Mouse (Mus musculus) forebrain, postnatal 0 days (tissue): ENCODE results near the gene Optc. TPM values are rescaled to one million over a fixed set of nuclear protein-coding genes. Genes with fewer than 3 reads are reported as not detected.

Experiments
- ATAC-seq: fragments of 200-750 bp; cut with Nextera tagmentation; 2 replicates; pipeline ENCODE4 v1.8.0; 2017; ENCODE audit warnings: mild to moderate bottlenecking, moderate library complexity
- DNase-seq: peaks from one replicate; pipeline ENCODE4 v3.0.0-alpha.2; 2015
- H3K27ac ChIP-seq: fragments of 300-500 bp; sonication (generic); 2 replicates; pipeline ENCODE4 v1.5.1; 2014; ENCODE audit warnings: low read depth, mild to moderate bottlenecking, antibody characterized with exemption, low read length, moderate library complexity, mixed read lengths
- H3K27me3 ChIP-seq: fragments of 300-500 bp; sonication (generic); 2 replicates; pipeline ENCODE4 v1.6.1; 2014; ENCODE audit warnings: mild to moderate bottlenecking, low read length, mixed read lengths; ENCODE audit not compliant: insufficient read depth
- H3K36me3 ChIP-seq: fragments of 300-500 bp; sonication (generic); 2 replicates; pipeline ENCODE4 v1.6.1; 2014; ENCODE audit warnings: mild to moderate bottlenecking, moderate library complexity; ENCODE audit not compliant: insufficient read depth
- H3K4me1 ChIP-seq: fragments of 300-500 bp; sonication (generic); 2 replicates; pipeline ENCODE4 v1.6.1; 2014; ENCODE audit warnings: antibody characterized with exemption; ENCODE audit not compliant: insufficient read depth
- H3K4me2 ChIP-seq: fragments of 300-500 bp; sonication (generic); 2 replicates; pipeline ENCODE4 v1.6.1; 2014; ENCODE audit warnings: low read depth, mild to moderate bottlenecking, moderate library complexity
- H3K4me3 ChIP-seq: fragments of 300-500 bp; sonication (generic); 2 replicates; pipeline ENCODE4 v1.5.1; 2014; ENCODE audit warnings: low read depth, low read length, mixed read lengths
- H3K9ac ChIP-seq: fragments of 300-500 bp; sonication (generic); 2 replicates; pipeline ENCODE4 v1.6.1; 2014; ENCODE audit warnings: mild to moderate bottlenecking
- H3K9me3 ChIP-seq: fragments of 300-500 bp; sonication (generic); 2 replicates; pipeline ENCODE4 v1.6.1; 2016; ENCODE audit warnings: low read length
- CTCF ChIP-seq: sonication (generic); IDR thresholded peaks from 2 replicates; pipeline ENCODE4 v1.5.1; 2016; ENCODE audit warnings: antibody characterized with exemption, control low read depth, low read depth
- WGBS: fragments of 180-500 bp; shearing (Covaris S2); extraction: QIAGEN DNeasy Blood & Tissue Kit; methylation state at CpG from one replicate; pipeline ENCODE4 v1.1.7; 2014; 5-methylcytosine and 5-hydroxymethylcytosine counted together
- polyA plus RNA-seq: library from polyadenylated mRNA; unstranded; fragments of >200 nt; fragmentation: Nextera tagmentation; extraction: Ambion mirVana; gene quantifications from 2 replicates; pipeline ENCODE4 v1.2.1, GENCODE M21; 2015
- total RNA-seq: library from RNA; depleted of rRNA; stranded (reverse); fragments of >200 nt; gene quantifications from 2 replicates; pipeline ENCODE4 v1.2.3, GENCODE M21; 2014

Gene Optc
- total and polyA plus RNA-seq, 2 experiments from 2014 or later: 2.4 to 5.1 TPM

GRCm38 (mm10) chr1:133882283-133883217 is 25.2 kb downstream of the Optc start:
- H3K9ac ChIP-seq: no peak overlapping the region
- H3K4me1 ChIP-seq: peaks cover 6% of the 10 kb centered on the region; the same call in 1 of the 2 replicates
- no peaks in the 10 kb centered on the region for H3K9me3 ChIP-seq
- no peak for ATAC-seq
- no peaks in the 10 kb centered on the region for H3K36me3 ChIP-seq
- no peak for TF ChIP-seq CTCF
- H3K4me2 ChIP-seq: no peak overlapping the region
- no peaks in the 10 kb centered on the region for H3K27me3 ChIP-seq
- H3K27ac ChIP-seq: no peak overlapping the region
- no peak overlapping the region for H3K4me3 ChIP-seq
- DNase-seq: no peak
- 56% methylated on average over 11 of the region's 11 CpGs for WGBS

DNA sequence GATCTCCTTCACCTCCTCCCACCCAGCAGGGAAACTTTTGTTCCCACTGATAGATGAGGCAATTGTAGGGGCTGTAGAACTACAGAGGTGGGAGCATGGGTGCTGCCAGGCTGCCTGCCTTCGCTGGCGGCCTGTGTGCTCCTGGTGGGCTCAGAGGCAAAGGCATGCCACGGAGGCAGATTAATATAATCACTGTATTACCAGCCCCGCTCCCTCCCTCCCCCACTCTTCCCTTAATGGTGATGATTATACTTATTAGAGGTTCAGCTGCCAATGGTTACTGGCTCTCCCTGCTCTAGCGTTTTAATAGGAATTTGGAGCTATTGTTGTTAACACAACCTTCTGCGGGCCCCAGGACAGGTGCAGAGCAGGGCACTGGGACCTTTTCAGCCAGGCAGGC is 26.0 kb downstream of the Optc start:
- H3K27ac ChIP-seq: no peak overlapping the region; the same call in 1 of the 2 replicates
- DNase-seq (peak; percentile 29), ATAC-seq (peak; percentile 85; the same call in 1 of the 2 replicates)

DNA sequence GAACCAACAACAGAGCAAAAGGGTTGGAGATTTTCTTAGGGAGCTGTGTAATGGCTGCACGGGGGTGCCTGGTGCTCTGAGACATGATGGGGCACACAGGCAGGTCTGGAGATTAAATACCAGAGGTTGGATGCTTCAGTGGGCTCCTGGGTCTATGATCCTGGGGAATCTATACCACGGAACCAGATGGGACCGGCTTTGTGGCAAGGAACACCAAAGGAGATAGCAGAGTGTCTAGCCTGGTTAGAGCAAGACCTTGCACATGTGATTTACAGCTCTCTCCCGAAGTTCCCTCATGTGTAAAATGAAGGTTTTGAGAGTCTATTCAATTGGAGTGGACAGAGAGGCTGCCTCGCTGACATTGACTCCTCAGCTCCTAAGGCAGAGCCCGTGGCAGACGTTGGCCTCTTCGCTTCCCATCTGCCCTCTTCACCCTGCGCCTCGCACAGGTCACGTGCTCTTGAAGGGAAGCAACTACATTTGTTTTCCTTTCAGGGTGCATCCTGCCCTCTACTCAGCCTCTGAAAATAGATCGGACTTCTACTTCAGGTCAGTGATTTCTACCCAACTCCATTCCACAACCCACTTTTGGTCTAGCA is 28.9 kb downstream of the Optc start:
- Histone ChIP-seq H3K9ac (no peak overlapping the region), H3K4me1 (no peaks in the 10 kb centered on the region), H3K27ac (no peak overlapping the region), H3K4me2 (no peak overlapping the region), H3K4me3 (no peak overlapping the region), H3K9me3 (no peaks in the 10 kb centered on the region), H3K36me3 (no peaks in the 10 kb centered on the region), H3K27me3 (no peaks in the 10 kb centered on the region)
- no peak for ATAC-seq
- no peak for DNase-seq
- TF ChIP-seq CTCF: no peak
- 81% methylated on average over 12 of the region's 12 CpGs for WGBS

More for the DNA sequence above, 26.0 kb downstream of the Optc start:
- H3K9ac ChIP-seq: no peak overlapping the region
- H3K4me3 ChIP-seq: no peak overlapping the region
- no peak overlapping the region for H3K4me2 ChIP-seq
- H3K4me1 ChIP-seq: peaks cover 5% of the 10 kb centered on the region; the same call in 1 of the 2 replicates
- no peaks in the 10 kb centered on the region for H3K27me3 ChIP-seq
- no peaks in the 10 kb centered on the region for H3K9me3 ChIP-seq
- WGBS: 31% methylated on average over 6 of the region's 6 CpGs
- TF ChIP-seq CTCF: peak; percentile 19; the same call in 1 of the 2 replicates
- no peaks in the 10 kb centered on the region for H3K36me3 ChIP-seq

- Histone ChIP-seq H3K36me3 (no peaks in the 10 kb centered on the region), H3K27me3 (no peaks in the 10 kb centered on the region), H3K9ac (no peak overlapping the region), H3K9me3 (no peaks in the 10 kb centered on the region), H3K27ac (no peak overlapping the region), H3K4me1 (no peaks in the 10 kb centered on the region), H3K4me2 (no peak overlapping the region), H3K4me3 (no peak overlapping the region)
- no peak for TF ChIP-seq CTCF
- DNase-seq (no peak), ATAC-seq (no peak)
- WGBS: 92% methylated on average over 7 of the region's 7 CpGs
These were observed 30.9 kb downstream of the Optc start for GRCm38 (mm10) chr1:133876936-133877335.

- Histone ChIP-seq H3K27ac (no peak overlapping the region), H3K9me3 (no peaks in the 10 kb centered on the region), H3K27me3 (no peaks in the 10 kb centered on the region), H3K4me2 (no peak overlapping the region), H3K4me3 (no peak overlapping the region), H3K4me1 (no peaks in the 10 kb centered on the region), H3K36me3 (no peaks in the 10 kb centered on the region), H3K9ac (no peak overlapping the region)
- 74% methylated on average over 6 of the region's 6 CpGs for WGBS
- no peak for TF ChIP-seq CTCF
- no peak for DNase-seq
- ATAC-seq: no peak
These were observed 34.5 kb downstream of the Optc start for GRCm38 (mm10) chr1:133873086-133873813.

DNA sequence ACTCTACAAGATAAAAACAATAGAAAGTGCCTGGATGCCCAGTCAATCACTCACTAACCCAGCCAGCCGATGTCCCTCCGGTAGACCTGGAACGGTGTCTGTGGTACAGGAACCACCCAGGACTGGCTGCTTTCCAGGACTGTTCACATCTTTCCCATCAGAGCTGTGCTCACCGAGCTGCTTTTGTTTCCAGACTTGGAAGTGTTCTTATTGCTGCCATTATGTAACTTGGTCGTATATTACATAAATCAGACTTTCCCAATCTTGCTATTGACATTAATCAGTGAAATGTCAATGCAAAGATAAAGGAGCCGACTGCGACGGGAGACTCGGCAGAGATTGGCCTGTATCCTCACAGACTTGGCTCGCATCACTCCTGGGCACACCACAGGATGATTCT is 36.6 kb downstream of the Optc start:
- Histone ChIP-seq H3K4me1 (no peaks in the 10 kb centered on the region), H3K36me3 (no peaks in the 10 kb centered on the region), H3K9ac (no peak overlapping the region), H3K4me2 (no peak overlapping the region), H3K27ac (no peak overlapping the region), H3K9me3 (no peaks in the 10 kb centered on the region), H3K4me3 (no peak overlapping the region), H3K27me3 (no peaks in the 10 kb centered on the region)
- DNase-seq: no peak
- no peak for TF ChIP-seq CTCF
- WGBS: 59% methylated on average over 10 of the region's 10 CpGs
- no peak for ATAC-seq
